Mouse (Mus musculus): ENCODE results near the gene Zfp661.

Zfp661 gene

DNA sequence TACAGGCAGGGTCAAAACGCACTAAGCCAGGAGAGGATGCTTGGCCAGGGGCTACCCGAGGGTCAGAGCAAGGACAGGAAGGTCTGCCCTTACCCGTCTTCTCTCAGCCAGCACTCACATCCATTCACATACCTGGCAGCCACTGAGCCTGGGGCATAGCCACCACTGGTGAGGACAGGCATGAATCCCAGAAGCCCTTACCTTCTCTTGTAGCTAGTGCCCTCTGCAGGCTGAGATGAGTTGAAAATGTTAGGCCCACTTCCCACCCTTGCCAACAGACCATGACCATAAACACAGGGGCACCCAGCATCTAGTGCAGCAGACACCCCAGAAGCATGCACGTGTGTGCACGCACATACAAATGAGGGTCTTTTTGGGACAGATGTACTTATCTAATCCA, 35.8 kb downstream of the Zfp661 start:
- DNase-seq (ENCODE audit: low spot score in 2 of 2) = no peak

DNA sequence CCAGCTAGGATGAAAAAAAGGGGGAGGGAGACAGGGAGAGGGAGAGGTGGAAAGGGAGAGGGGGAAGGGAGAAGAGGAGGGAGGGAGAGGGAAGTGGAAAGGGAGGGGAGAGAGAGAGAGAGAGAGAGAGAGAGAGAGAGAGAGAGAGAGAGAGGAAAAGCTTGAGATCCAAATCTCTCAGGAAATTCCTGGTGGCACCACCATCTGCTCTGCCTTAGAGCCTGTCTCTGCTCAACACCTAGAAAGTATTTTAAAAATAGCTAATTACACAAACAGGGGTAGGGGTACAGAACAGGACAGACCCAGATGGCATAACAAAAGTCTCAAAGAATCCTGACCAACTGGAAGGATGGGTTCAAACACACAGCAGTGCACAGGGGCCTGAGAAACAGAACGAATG, 36.4 kb downstream of the Zfp661 start:
- DNase-seq (ENCODE audit: low spot score in 2 of 2) = no peak

DNA sequence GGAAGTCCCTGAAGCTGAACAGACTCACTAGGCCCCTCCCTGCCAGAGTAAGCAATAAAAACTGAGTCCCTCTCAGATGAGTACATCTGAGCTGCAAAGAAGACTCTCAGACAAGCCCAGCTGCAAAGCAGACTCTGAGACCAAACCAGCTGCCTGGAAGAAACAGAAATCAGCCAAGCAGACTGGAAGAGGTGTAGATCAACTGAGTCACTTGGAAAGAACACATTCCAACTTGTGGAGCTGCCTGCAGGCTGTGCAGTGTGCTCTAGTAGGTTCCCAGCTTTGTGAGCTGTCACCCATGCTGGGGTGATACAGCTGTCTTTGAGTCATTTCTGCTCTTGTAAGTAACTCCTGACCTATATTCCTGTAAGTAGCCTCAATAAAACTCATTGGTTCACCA, 37.2 kb downstream of the Zfp661 start:
- no peak for DNase-seq (ENCODE audit: low spot score in 2 of 2)

DNA sequence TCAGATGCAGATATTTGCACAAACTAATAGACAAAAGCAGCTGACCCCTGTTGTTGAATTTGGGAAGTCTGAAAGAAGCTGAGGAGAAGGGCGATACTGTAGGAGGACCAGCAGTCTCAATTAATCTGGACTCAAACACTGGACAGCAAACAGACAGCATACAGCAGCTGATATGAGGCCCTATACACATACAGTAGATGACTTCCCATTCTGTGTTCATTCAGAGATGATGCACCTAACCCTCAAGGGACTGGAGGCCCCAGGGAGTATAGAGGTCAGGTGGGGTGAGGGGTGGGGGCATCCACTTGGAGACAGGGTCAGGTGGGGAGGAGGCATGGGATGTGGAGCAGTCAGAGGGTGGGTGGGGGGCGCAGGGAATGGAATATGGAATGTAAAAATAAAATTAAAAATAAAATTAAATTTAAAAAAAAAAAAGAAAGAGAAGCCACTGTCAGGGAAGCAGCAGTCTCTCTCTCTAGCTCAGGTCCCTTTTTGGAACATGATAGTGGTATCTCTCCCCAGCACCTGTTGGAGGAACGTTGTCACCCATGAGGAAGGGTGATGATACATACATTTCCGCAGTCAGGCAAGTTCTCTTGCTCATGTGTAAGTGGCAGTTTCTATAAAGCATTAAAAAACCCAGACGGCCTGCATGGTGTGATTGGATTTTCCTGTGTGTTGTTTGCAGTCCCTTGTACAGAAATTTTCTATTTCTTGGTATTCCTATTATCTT, 38.4 kb downstream of the Zfp661 start:
- DNase-seq (ENCODE audit: low spot score in 2 of 2) = no peak

DNA sequence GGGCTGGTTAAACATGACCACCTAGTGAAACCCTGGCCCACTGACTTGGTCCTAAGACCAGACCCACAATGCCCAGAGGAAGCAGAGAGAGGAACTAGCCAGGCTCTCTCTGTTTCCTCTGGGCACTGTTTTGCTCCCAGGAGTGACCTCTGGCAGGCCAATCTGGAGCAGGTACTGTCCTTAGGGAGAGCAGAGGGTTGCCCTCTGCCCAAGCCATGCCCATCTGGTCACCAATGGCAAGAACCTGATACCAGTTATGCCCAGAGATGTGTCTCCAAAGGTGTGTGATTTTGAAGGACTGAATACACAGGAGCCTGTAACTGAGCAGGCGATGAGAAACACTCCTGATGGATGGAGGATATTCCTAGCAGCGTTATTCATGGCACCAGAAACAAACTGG, 45.2 kb downstream of the Zfp661 start:
- no peak for DNase-seq (ENCODE audit: low spot score in 2 of 2)

DNA sequence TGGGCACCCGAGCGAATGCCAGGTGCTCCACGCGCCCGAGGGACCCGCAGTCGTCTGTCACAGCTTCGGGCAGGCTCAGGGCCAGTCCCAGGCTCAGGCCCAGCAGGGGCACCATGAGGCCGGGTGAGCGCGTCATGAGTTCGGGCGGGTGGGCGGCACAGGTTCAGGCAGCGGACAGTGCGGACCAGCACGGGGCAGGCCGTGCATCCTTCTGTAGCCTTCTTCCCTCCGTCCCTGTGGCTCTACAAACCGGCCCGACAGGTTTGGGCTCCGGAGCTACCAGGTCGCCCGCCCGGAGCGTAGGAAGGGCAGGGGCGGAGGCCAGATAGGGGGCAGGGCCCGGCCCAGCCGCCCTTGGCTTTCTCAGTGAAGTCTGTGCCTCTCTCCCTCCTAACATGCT, 45.7 kb downstream of the Zfp661 start, which contains the start of gene Prom2:
TSS of gene Prom2 (minus strand) at position 283 of the 400 bp plus-strand sequence.
- DNase-seq (ENCODE audit: low spot score in 2 of 2) = no peak

DNA sequence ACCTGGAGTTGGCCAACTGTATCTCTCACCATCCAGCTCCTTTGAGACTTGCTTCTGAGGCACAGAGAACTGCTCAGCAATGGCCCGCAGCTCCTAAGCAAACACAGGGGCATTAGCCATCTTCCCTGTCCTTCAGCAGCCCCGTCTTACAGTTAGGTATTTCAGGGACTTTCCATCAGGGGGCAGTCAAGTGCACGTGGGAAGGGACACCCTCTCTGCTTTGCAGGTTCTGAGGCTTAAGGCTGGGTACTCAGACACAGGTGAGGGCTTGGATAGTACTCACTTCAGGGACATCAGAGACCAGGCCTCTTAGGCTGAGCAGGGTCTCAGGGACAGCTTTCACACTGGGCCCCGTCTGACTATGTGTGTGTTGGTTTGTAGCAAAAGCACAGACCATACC, 47.4 kb downstream of the Zfp661 start:
- no peak for DNase-seq (ENCODE audit: low spot score in 2 of 2)

DNA sequence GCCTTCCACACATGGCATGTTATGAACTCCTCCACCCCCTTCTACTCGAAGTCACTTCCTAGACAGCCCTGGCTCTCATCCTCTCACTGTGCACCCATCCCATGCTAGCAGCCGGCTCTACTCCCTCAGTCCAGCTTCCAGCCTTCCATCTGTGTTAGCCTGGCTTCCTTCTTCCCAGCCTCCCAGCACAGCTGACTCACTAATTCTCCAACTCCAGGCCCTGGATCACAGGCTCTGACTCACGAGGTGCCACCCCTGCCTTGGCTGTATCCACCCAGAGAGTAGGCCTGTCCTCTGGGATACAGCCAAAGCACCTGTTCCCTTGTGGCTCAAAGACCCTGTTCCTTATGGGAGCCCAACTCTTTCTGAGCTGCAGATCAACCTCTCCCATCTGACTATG, 49.3 kb downstream of the Zfp661 start:
- DNase-seq (ENCODE audit: low spot score in 2 of 2) = no peak

DNA sequence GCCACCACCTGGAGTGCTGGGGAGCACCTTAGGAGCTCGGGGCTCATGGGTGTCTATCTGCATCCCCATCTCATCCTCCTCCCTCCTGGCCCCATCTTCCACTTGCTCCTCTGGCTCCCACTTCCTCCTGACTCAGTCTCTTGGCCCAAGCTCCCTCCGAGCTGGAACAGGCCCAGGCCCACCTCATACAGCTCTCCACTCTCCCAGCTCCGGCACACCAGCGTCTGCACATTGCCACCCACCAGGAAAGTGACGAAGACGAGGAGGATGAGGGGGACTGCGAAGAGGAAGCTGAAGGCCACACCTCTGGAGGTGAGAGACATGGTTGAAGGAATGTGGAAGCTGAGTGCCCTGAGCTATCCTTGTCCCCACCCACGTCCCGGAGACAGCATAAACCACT, 51.5 kb downstream of the Zfp661 start:
- DNase-seq (ENCODE audit: low spot score in 2 of 2) = no peak

DNA sequence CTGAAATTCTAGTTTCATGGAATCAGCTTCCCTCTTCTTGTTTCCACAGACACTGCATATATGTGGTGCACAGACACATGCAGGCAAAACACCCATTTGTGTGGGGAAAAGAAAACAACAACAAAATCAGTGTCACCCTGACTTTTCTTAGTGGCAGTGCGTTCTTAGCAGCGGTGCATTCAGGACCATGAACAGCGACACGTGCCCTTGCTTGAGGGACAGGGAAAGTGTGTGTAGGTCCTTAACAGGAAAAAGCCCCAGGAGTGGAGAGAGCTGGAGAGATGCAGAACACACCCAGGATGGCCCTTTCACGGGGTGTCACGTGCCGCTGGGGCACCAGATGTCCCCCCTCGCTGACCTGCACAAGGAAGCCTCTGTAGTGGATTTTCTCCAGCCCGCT, 54.5 kb downstream of the Zfp661 start:
- no peak for DNase-seq (ENCODE audit: low spot score in 2 of 2)

DNA sequence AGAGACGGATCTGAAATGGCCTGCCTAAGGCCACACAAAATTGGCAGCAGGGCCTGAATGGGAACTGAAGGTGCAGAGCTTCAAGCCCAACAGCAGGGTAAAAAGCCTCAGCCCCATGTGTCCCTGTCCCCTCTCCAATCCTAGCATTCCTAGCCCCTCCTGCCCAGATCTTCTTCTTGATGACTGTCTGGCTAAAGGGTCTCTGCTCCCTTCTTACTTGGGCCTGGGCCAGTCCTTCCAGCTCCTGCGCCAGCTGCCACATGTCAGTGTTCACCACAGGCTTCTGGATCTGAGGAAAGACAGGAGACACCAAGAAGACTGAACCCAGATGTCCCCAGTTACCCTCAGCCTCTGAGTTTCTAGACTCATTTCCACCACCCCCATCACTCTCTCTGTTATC, 55.3 kb downstream of the Zfp661 start:
- no peak for DNase-seq (ENCODE audit: low spot score in 2 of 2)

DNA sequence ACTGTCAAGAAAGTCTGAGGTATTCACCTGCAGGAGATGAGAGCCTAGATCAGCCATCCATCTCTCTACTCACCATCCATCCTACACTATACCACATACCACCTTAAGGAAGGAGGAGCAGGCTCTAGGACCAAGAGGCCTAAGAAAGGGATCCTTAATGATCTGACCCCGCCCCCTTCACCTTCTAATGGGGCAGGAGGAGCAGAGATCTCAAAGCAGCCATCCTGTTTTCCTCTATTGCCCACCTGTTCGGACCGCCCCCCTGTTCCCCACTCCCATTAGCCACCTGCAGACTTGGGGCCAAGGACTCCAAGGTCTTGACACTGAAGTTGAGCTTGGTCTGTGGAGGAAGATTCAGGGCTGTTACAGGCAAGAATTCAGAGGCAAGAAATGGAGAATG, 56.5 kb downstream of the Zfp661 start:
- no peak for DNase-seq (ENCODE audit: low spot score in 2 of 2)

DNA sequence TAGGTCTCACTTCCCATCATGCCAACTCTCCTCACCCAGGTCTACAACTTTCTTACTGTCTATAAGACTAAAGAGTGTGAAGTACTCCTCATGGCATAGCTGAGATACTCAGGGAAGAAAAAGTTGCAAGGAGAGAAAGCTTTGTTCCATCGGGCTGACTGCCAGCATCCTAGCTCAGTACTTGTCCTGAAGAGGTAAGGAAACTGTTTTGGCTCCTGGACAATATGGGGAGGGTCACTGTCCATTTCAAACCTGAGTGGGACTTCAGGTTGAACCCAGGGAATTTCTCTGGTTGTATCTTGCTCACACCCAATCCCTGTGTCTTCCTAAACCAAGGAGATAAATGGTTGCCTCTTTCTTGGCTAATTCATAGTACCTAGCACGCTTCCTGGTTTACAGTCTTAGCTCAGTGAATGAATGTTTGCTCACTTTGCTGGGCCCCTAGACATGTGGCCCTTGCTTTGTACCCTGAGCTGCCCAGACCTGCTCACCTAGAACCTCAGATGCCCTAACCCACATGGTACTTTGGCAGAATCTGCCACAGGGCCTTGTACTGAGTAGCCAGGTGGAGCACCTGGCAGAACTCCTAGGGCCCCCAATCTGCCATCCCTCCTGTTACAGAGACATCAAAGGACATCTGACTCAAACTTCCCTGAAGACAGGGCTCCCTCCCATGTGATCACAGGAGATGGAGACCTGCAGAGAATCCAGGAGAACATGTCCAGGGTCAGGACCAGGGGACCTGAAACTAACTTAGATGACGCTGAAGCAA, 61.7 kb downstream of the Zfp661 start:
- DNase-seq (ENCODE audit: low spot score in 2 of 2) = no peak
